Mouse (Mus musculus): Measurements from ENCODE around the gene S1pr4. TPM values are rescaled to one million over a fixed set of nuclear protein-coding genes. Genes with fewer than 3 reads are reported as not detected.

The S1pr4 gene
- polyA plus RNA-seq, 1 experiment from 2014 or later: 2.8 TPM

GRCm38 (mm10) chr10:81473003-81473451, 26.9 kb downstream of the S1pr4 start:
- H3K4me1 ChIP-seq (replicated peaks; ENCODE audit: control insufficient read depth, insufficient read depth, low read length): no peaks in the 10 kb centered on the region
- H3K4me2 ChIP-seq (ENCODE audit: low read depth, low read length): no peak overlapping the region
- peaks cover 38% of the 10 kb centered on the region for H3K27me3 ChIP-seq (ENCODE audit: control insufficient read depth, insufficient read depth, low read depth, low read length)
- no peak overlapping the region for H3K4me3 ChIP-seq (ENCODE audit: low read length)
- H3K9me3 ChIP-seq (ENCODE audit: control insufficient read depth, low read length): no peaks in the 10 kb centered on the region
- H3K27ac ChIP-seq (ENCODE audit: low read length): no peak overlapping the region
- no peaks in the 10 kb centered on the region for H3K36me3 ChIP-seq (ENCODE audit: control insufficient read depth, insufficient read depth, low read length)
- H3K9ac ChIP-seq (ENCODE audit: low read length): no peak overlapping the region
- ATAC-seq (ENCODE audit: low read depth): no peak
- WGBS: 3% methylated on average over 22 of the region's 22 CpGs

GRCm38 (mm10) chr10:81472403-81473002, 27.4 kb downstream of the S1pr4 start:
- WGBS: 9% methylated on average over 18 of the region's 18 CpGs
- no peaks in the 10 kb centered on the region for H3K4me1 ChIP-seq (replicated peaks; ENCODE audit: control insufficient read depth, insufficient read depth, low read length)
- H3K27me3 ChIP-seq (ENCODE audit: control insufficient read depth, insufficient read depth, low read depth, low read length): peaks cover 38% of the 10 kb centered on the region
- no peak overlapping the region for H3K9ac ChIP-seq (ENCODE audit: low read length)
- H3K4me2 ChIP-seq (ENCODE audit: low read depth, low read length): no peak overlapping the region
- H3K4me3 ChIP-seq (ENCODE audit: low read length): no peak overlapping the region
- H3K36me3 ChIP-seq (ENCODE audit: control insufficient read depth, insufficient read depth, low read length): no peaks in the 10 kb centered on the region
- no peak for ATAC-seq (ENCODE audit: low read depth)
- H3K27ac ChIP-seq (ENCODE audit: low read length): no peak overlapping the region
- no peaks in the 10 kb centered on the region for H3K9me3 ChIP-seq (ENCODE audit: control insufficient read depth, low read length)

- Histone ChIP-seq H3K9ac (ENCODE audit: low read length) (no peak overlapping the region), H3K4me3 (ENCODE audit: low read length) (no peak overlapping the region)
- no peak for ATAC-seq (ENCODE audit: low read depth)
Observed at GRCm38 (mm10) chr10:81470454-81470853, 29.5 kb downstream of the S1pr4 start.

GRCm38 (mm10) chr10:81469253-81469652, 30.7 kb downstream of the S1pr4 start:
- Histone ChIP-seq H3K9ac (ENCODE audit: low read length) (no peak overlapping the region), H3K27me3 (ENCODE audit: control insufficient read depth, insufficient read depth, low read depth, low read length) (peaks cover 33% of the 10 kb centered on the region), H3K4me1 (replicated peaks; ENCODE audit: control insufficient read depth, insufficient read depth, low read length) (peaks cover under 1% of the 10 kb centered on the region; the same call in 1 of the 2 replicates), H3K4me3 (ENCODE audit: low read length) (no peak overlapping the region), H3K36me3 (ENCODE audit: control insufficient read depth, insufficient read depth, low read length) (no peaks in the 10 kb centered on the region), H3K4me2 (ENCODE audit: low read depth, low read length) (no peak overlapping the region), H3K27ac (ENCODE audit: low read length) (no peak overlapping the region), H3K9me3 (ENCODE audit: control insufficient read depth, low read length) (no peaks in the 10 kb centered on the region)
- ATAC-seq (ENCODE audit: low read depth): no peak
- WGBS: 76% methylated on average over 5 of the region's 5 CpGs

More at GRCm38 (mm10) chr10:81470454-81470853, 29.5 kb downstream of the S1pr4 start:
- Histone ChIP-seq H3K36me3 (ENCODE audit: control insufficient read depth, insufficient read depth, low read length) (no peaks in the 10 kb centered on the region), H3K4me1 (replicated peaks; ENCODE audit: control insufficient read depth, insufficient read depth, low read length) (no peaks in the 10 kb centered on the region), H3K27me3 (ENCODE audit: control insufficient read depth, insufficient read depth, low read depth, low read length) (peaks cover 30% of the 10 kb centered on the region), H3K4me2 (ENCODE audit: low read depth, low read length) (no peak overlapping the region), H3K27ac (ENCODE audit: low read length) (no peak overlapping the region), H3K9me3 (ENCODE audit: control insufficient read depth, low read length) (no peaks in the 10 kb centered on the region)
- WGBS: 40% methylated on average over 18 of the region's 18 CpGs

GRCm38 (mm10) chr10:81467670-81468235, 32.2 kb downstream of the S1pr4 start:
- Histone ChIP-seq H3K36me3 (ENCODE audit: control insufficient read depth, insufficient read depth, low read length) (no peaks in the 10 kb centered on the region), H3K9ac (ENCODE audit: low read length) (no peak overlapping the region), H3K4me2 (ENCODE audit: low read depth, low read length) (no peak overlapping the region), H3K27ac (ENCODE audit: low read length) (no peak overlapping the region), H3K9me3 (ENCODE audit: control insufficient read depth, low read length) (no peaks in the 10 kb centered on the region), H3K4me3 (ENCODE audit: low read length) (no peak overlapping the region), H3K27me3 (ENCODE audit: control insufficient read depth, insufficient read depth, low read depth, low read length) (peaks cover 33% of the 10 kb centered on the region), H3K4me1 (replicated peaks; ENCODE audit: control insufficient read depth, insufficient read depth, low read length) (peaks cover 4% of the 10 kb centered on the region; the same call in 1 of the 2 replicates)
- WGBS: 78% methylated on average over 16 of the region's 16 CpGs
- ATAC-seq (ENCODE audit: low read depth): no peak

- peaks cover 36% of the 10 kb centered on the region for H3K27me3 ChIP-seq (ENCODE audit: control insufficient read depth, insufficient read depth, low read depth, low read length)
- WGBS: 52% methylated on average over 14 of the region's 14 CpGs
Observed at GRCm38 (mm10) chr10:81466881-81467280, 33.1 kb downstream of the S1pr4 start.

GRCm38 (mm10) chr10:81466066-81466465, 33.9 kb downstream of the S1pr4 start:
- Histone ChIP-seq H3K27ac (ENCODE audit: low read length) (no peak overlapping the region), H3K9me3 (ENCODE audit: control insufficient read depth, low read length) (no peaks in the 10 kb centered on the region), H3K4me1 (replicated peaks; ENCODE audit: control insufficient read depth, insufficient read depth, low read length) (peaks cover 8% of the 10 kb centered on the region; the same call in 1 of the 2 replicates), H3K4me2 (ENCODE audit: low read depth, low read length) (no peak overlapping the region), H3K36me3 (ENCODE audit: control insufficient read depth, insufficient read depth, low read length) (no peaks in the 10 kb centered on the region), H3K4me3 (ENCODE audit: low read length) (no peak overlapping the region), H3K9ac (ENCODE audit: low read length) (no peak overlapping the region), H3K27me3 (ENCODE audit: control insufficient read depth, insufficient read depth, low read depth, low read length) (peaks cover 44% of the 10 kb centered on the region)
- no peak for ATAC-seq (ENCODE audit: low read depth)
- 68% methylated on average over 2 of the region's 2 CpGs for WGBS

More at GRCm38 (mm10) chr10:81466881-81467280, 33.1 kb downstream of the S1pr4 start:
- no peak overlapping the region for H3K4me3 ChIP-seq (ENCODE audit: low read length)
- no peak overlapping the region for H3K4me2 ChIP-seq (ENCODE audit: low read depth, low read length)
- H3K4me1 ChIP-seq (replicated peaks; ENCODE audit: control insufficient read depth, insufficient read depth, low read length): peaks cover 6% of the 10 kb centered on the region; the same call in 1 of the 2 replicates
- no peaks in the 10 kb centered on the region for H3K9me3 ChIP-seq (ENCODE audit: control insufficient read depth, low read length)
- no peak for ATAC-seq (ENCODE audit: low read depth)
- no peak overlapping the region for H3K27ac ChIP-seq (ENCODE audit: low read length)
- H3K36me3 ChIP-seq (ENCODE audit: control insufficient read depth, insufficient read depth, low read length): no peaks in the 10 kb centered on the region
- no peak overlapping the region for H3K9ac ChIP-seq (ENCODE audit: low read length)

GRCm38 (mm10) chr10:81465265-81465645, 34.7 kb downstream of the S1pr4 start:
- Histone ChIP-seq H3K4me1 (replicated peaks; ENCODE audit: control insufficient read depth, insufficient read depth, low read length) (peaks cover 11% of the 10 kb centered on the region; the same call in 1 of the 2 replicates), H3K9me3 (ENCODE audit: control insufficient read depth, low read length) (no peaks in the 10 kb centered on the region), H3K36me3 (ENCODE audit: control insufficient read depth, insufficient read depth, low read length) (no peaks in the 10 kb centered on the region), H3K4me3 (ENCODE audit: low read length) (no peak overlapping the region), H3K9ac (ENCODE audit: low read length) (no peak overlapping the region), H3K27ac (ENCODE audit: low read length) (no peak overlapping the region), H3K4me2 (ENCODE audit: low read depth, low read length) (0 out of 2 replicates have a peak overlapping the region, but pooled peaks have one; percentile 58), H3K27me3 (ENCODE audit: control insufficient read depth, insufficient read depth, low read depth, low read length) (peaks cover 50% of the 10 kb centered on the region)
- ATAC-seq (ENCODE audit: low read depth): peak; percentile 77
- 4% methylated on average over 5 of the region's 5 CpGs for WGBS

- Histone ChIP-seq H3K9me3 (ENCODE audit: control insufficient read depth, low read length) (no peaks in the 10 kb centered on the region), H3K4me2 (ENCODE audit: low read depth, low read length) (peak overlapping the region; percentile 58), H3K27me3 (ENCODE audit: control insufficient read depth, insufficient read depth, low read depth, low read length) (peaks cover 55% of the 10 kb centered on the region), H3K36me3 (ENCODE audit: control insufficient read depth, insufficient read depth, low read length) (no peaks in the 10 kb centered on the region), H3K4me3 (ENCODE audit: low read length) (peak overlapping the region; percentile 40), H3K4me1 (replicated peaks; ENCODE audit: control insufficient read depth, insufficient read depth, low read length) (peaks cover 11% of the 10 kb centered on the region; the same call in 1 of the 2 replicates), H3K9ac (ENCODE audit: low read length) (peak overlapping the region; percentile 45), H3K27ac (ENCODE audit: low read length) (no peak overlapping the region)
- 2% methylated on average over 31 of the region's 33 CpGs for WGBS
- ATAC-seq (ENCODE audit: low read depth): peak; percentile 84
Observed at GRCm38 (mm10) chr10:81464405-81465264, 35.3 kb downstream of the S1pr4 start.
